Mouse (Mus musculus) brain, embryonic 14.5 days (tissue): ENCODE results near the gene Ipcef1.

Experiments used
- CTCF ChIP-seq: fragments of 200-500 bp; IDR thresholded peaks from 2 replicates; pipeline ENCODE4 v1.5.1; 2012; ENCODE audit warnings: inconsistent platforms, mild to moderate bottlenecking, moderate library complexity, borderline replicate concordance; ENCODE audit not compliant: insufficient read depth, insufficient read length; ENCODE audit errors: extremely low read depth
- POLR2A ChIP-seq: fragments of 200-500 bp; IDR thresholded peaks from 2 replicates; pipeline ENCODE4 v1.6.1; 2012; ENCODE audit warnings: mild to moderate bottlenecking, inconsistent platforms, borderline replicate concordance; ENCODE audit not compliant: poor library complexity, insufficient read depth, insufficient read length, severe bottlenecking; ENCODE audit errors: extremely low read depth

GRCm38 (mm10) chr10:7062993-7063392, 10.7 kb upstream of the Ipcef1 start:
- no peak for TF ChIP-seq POLR2A
- no peak for TF ChIP-seq CTCF
